Mouse (Mus musculus) testis, adult 2 months (tissue): ENCODE measurements around the gene Med27. TPM values are rescaled to one million over a fixed set of nuclear protein-coding genes. Genes with fewer than 3 reads are reported as not detected.

Experiments
- H3K27ac ChIP-seq: fragments of 200-500 bp; 2 replicates; pipeline ENCODE4 v1.5.1; 2012; ENCODE audit warnings: low read depth, low read length; ENCODE audit not compliant: control insufficient read depth, insufficient read depth
- H3K27me3 ChIP-seq: fragments of 200-500 bp; 2 replicates; pipeline ENCODE4 v1.6.1; 2012; ENCODE audit warnings: mild to moderate bottlenecking, low read length, moderate library complexity; ENCODE audit not compliant: control insufficient read depth, insufficient read depth
- H3K36me3 ChIP-seq: fragments of 200-500 bp; 2 replicates; pipeline ENCODE4 v1.6.1; 2012; ENCODE audit warnings: mild to moderate bottlenecking, low read length; ENCODE audit not compliant: control insufficient read depth, insufficient read depth
- H3K4me1 ChIP-seq: fragments of 200-500 bp; 2 replicates; pipeline ENCODE4 v1.6.1; 2012; ENCODE audit warnings: low read length; ENCODE audit not compliant: control insufficient read depth, insufficient read depth
- H3K4me3 ChIP-seq: fragments of 200-500 bp; 2 replicates; pipeline ENCODE4 v1.5.1; 2012; ENCODE audit warnings: low read depth, mild to moderate bottlenecking, low read length, moderate library complexity, mixed read lengths; ENCODE audit not compliant: control insufficient read depth
- CTCF ChIP-seq: fragments of 200-500 bp; IDR thresholded peaks from 2 replicates; pipeline ENCODE4 v1.5.1; 2012; ENCODE audit warnings: low read depth, mild to moderate bottlenecking, inconsistent platforms, low read length, moderate library complexity; ENCODE audit not compliant: control insufficient read depth, insufficient read depth, insufficient replicate concordance
- POLR2A ChIP-seq: fragments of 200-500 bp; IDR thresholded peaks from 2 replicates; pipeline ENCODE4 v1.6.1; 2012; ENCODE audit warnings: low read depth, mild to moderate bottlenecking, inconsistent platforms, low read length, moderate library complexity; ENCODE audit not compliant: control insufficient read depth
- polyA plus RNA-seq: library from polyadenylated mRNA; depleted of rRNA; stranded (reverse); fragments of >200 nt; gene quantifications from 2 replicates; pipeline ENCODE4 v1.2.3, GENCODE M21; 2012

Gene Med27
- polyA plus RNA-seq, 1 experiment, result 35.5 TPM

GRCm38 (mm10) chr2:29422126-29422840 lies 75.7 kb downstream of the Med27 start:
- Histone ChIP-seq H3K4me1 (0 out of 2 replicates have a peak, but pooled peaks cover 2% of the 10 kb centered on the region), H3K27ac (no peak overlapping the region), H3K4me3 (no peak overlapping the region), H3K27me3 (no peaks in the 10 kb centered on the region), H3K36me3 (no peaks in the 10 kb centered on the region)
- TF ChIP-seq CTCF (no peak), POLR2A (no peak)

- no peak for TF ChIP-seq POLR2A
- Histone ChIP-seq H3K4me1 (0 out of 2 replicates have a peak, but pooled peaks cover 2% of the 10 kb centered on the region), H3K27me3 (no peaks in the 10 kb centered on the region)
These were observed 76.4 kb downstream of the Med27 start for GRCm38 (mm10) chr2:29423059-29423458.

GRCm38 (mm10) chr2:29425386-29425785 lies 78.8 kb downstream of the Med27 start:
- H3K4me3 ChIP-seq, result no peak overlapping the region
- H3K4me1 ChIP-seq, result 0 out of 2 replicates have a peak, but pooled peaks cover 2% of the 10 kb centered on the region
- no peak overlapping the region for H3K27ac ChIP-seq
- H3K36me3 ChIP-seq, result no peaks in the 10 kb centered on the region
- TF ChIP-seq POLR2A (no peak), CTCF (no peak)
- H3K27me3 ChIP-seq, result no peaks in the 10 kb centered on the region

More at GRCm38 (mm10) chr2:29423059-29423458, 76.4 kb downstream of the Med27 start:
- Histone ChIP-seq H3K4me3 (no peak overlapping the region), H3K36me3 (no peaks in the 10 kb centered on the region), H3K27ac (no peak overlapping the region)

GRCm38 (mm10) chr2:29426684-29427083 lies 80.1 kb downstream of the Med27 start:
- TF ChIP-seq CTCF (no peak), POLR2A (no peak)
- Histone ChIP-seq H3K27me3 (no peaks in the 10 kb centered on the region), H3K4me3 (no peak overlapping the region), H3K36me3 (no peaks in the 10 kb centered on the region), H3K4me1 (0 out of 2 replicates have a peak, but pooled peaks cover 2% of the 10 kb centered on the region), H3K27ac (no peak overlapping the region)

- H3K4me1 ChIP-seq, result no peaks in the 10 kb centered on the region
- H3K27me3 ChIP-seq, result no peaks in the 10 kb centered on the region
- TF ChIP-seq POLR2A (no peak), CTCF (no peak)
- no peak overlapping the region for H3K4me3 ChIP-seq
- no peaks in the 10 kb centered on the region for H3K36me3 ChIP-seq
- H3K27ac ChIP-seq, result no peak overlapping the region
These were observed 85.9 kb downstream of the Med27 start for GRCm38 (mm10) chr2:29432565-29432964.

- TF ChIP-seq CTCF, result no peak
- no peak for TF ChIP-seq POLR2A
- Histone ChIP-seq H3K27ac (no peak overlapping the region), H3K4me1 (peaks cover 3% of the 10 kb centered on the region; the same call in 1 of the 2 replicates), H3K4me3 (no peak overlapping the region), H3K36me3 (no peaks in the 10 kb centered on the region), H3K27me3 (no peaks in the 10 kb centered on the region)
These were observed 89.8 kb downstream of the Med27 start for GRCm38 (mm10) chr2:29436376-29436775.

GRCm38 (mm10) chr2:29437111-29437510 lies 90.5 kb downstream of the Med27 start:
- H3K4me3 ChIP-seq, result no peak overlapping the region
- TF ChIP-seq CTCF, result no peak
- no peak for TF ChIP-seq POLR2A
- no peak overlapping the region for H3K27ac ChIP-seq
- peaks cover 3% of the 10 kb centered on the region; the same call in 1 of the 2 replicates for H3K4me1 ChIP-seq
- no peaks in the 10 kb centered on the region for H3K36me3 ChIP-seq
- no peaks in the 10 kb centered on the region for H3K27me3 ChIP-seq
